ENCODE assay signal across 8 mouse cellular contexts in genomic region chr4:124861283-124862188, GRCm38 (mm10). TPM values are rescaled to one million over a fixed set of nuclear protein-coding genes. Genes with fewer than 3 reads are reported as not detected.
A peak's percentile ranks its signal among the peaks of the same experiment; 100 is the strongest.
DNase-seq lines count a peak whose midpoint lies in the region; ATAC-seq and TF ChIP-seq lines count a peak whose summit lies in the region.

TSS of gene Maneal (minus strand) at chr4:124862171.

- peak; percentile 57 for ATAC-seq in hindbrain, postnatal 0 days
- peak; percentile 28 for ATAC-seq in midbrain, embryonic 11.5 days (ENCODE audit: low FRiP score)

- TF ChIP-seq CTCF in hindbrain, postnatal 0 days (IDR thresholded peaks at IDR 0.05; ENCODE audit: low read depth) = no peak

- peak within 1 kb of the TSS; percentile 67 for H3K9ac ChIP-seq in hindbrain, postnatal 0 days (replicated peaks; ENCODE audit: low read length)
- peak within 1 kb of the TSS; percentile 87 for H3K9ac ChIP-seq in midbrain, embryonic 11.5 days (ENCODE audit: low read length)

- peak within 1 kb of the TSS; percentile 82 for H3K4me2 ChIP-seq in hindbrain, postnatal 0 days (ENCODE audit: low read depth, low read length)
- peak within 1 kb of the TSS; percentile 88 for H3K4me2 ChIP-seq in midbrain, embryonic 11.5 days

- H3K9me3 ChIP-seq in hindbrain, postnatal 0 days (ENCODE audit: low read length) = no peaks in the 10 kb centered on the region
- no peaks in the 10 kb centered on the region for H3K9me3 ChIP-seq in midbrain, embryonic 11.5 days (ENCODE audit: control insufficient read depth, low read length)

- peaks cover 14% of the 10 kb centered on the region for H3K36me3 ChIP-seq in hindbrain, postnatal 0 days (ENCODE audit: insufficient read depth, low read length)
- H3K36me3 ChIP-seq in midbrain, embryonic 11.5 days (ENCODE audit: control insufficient read depth, insufficient read depth, low read length) = peaks cover 5% of the 10 kb centered on the region; the same call in 1 of the 2 replicates

- WGBS in hindbrain, postnatal 0 days = 2% methylated on average over 75 of the region's 77 CpGs
- 2% methylated on average over 76 of the region's 77 CpGs for WGBS in midbrain, embryonic 11.5 days

- peak within 1 kb of the TSS; percentile 55 for H3K4me3 ChIP-seq in hindbrain, postnatal 0 days (ENCODE audit: low read length)
- peak within 1 kb of the TSS; percentile 70 for H3K4me3 ChIP-seq in midbrain, embryonic 11.5 days (ENCODE audit: low read depth, low read length)

- H3K4me1 ChIP-seq in hindbrain, postnatal 0 days (ENCODE audit: insufficient read depth, low read length) = peaks cover 13% of the 10 kb centered on the region
- peaks cover 15% of the 10 kb centered on the region for H3K4me1 ChIP-seq in midbrain, embryonic 11.5 days (ENCODE audit: control insufficient read depth, insufficient read depth, low read length)

- H3K27me3 ChIP-seq in hindbrain, postnatal 0 days (ENCODE audit: insufficient read depth, low read length) = no peaks in the 10 kb centered on the region
- no peaks in the 10 kb centered on the region for H3K27me3 ChIP-seq in midbrain, embryonic 11.5 days (ENCODE audit: control insufficient read depth, insufficient read depth, low read length)

- DNase-seq in cerebellum, postnatal 10 days = peak; percentile 57 to 65
- DNase-seq in cerebellum, adult 9-10 months = no peak
- DNase-seq in right cerebral cortex, adult 18-20 months = peak; percentile 42
- no peak for DNase-seq in right cerebral cortex, postnatal 36 days (ENCODE audit: low spot score in 2 of 2)
- DNase-seq in hindbrain, postnatal 0 days (ENCODE audit: low spot score) = peak; percentile 48
- DNase-seq in midbrain, embryonic 11.5 days (ENCODE audit: low spot score, missing footprints) = peak; percentile 91
- DNase-seq in B cell, adult 2 months = no peak
- no peak for DNase-seq in thymus, postnatal 25 days

- peak within 1 kb of the TSS; percentile 71 for H3K27ac ChIP-seq in hindbrain, postnatal 0 days
- H3K27ac ChIP-seq in midbrain, embryonic 11.5 days (ENCODE audit: low read depth, low read length) = peak within 1 kb of the TSS; percentile 20; the same call in 1 of the 2 replicates

RNA-seq across cellular contexts. Expression of gene Maneal, which starts in this region (rescaled TPM):
- total RNA-seq in hindbrain, postnatal 0 days (2014; rRNA removed) = 52.3 and 56.9 TPM in 2 replicates
- 9.4 and 9.6 TPM in 2 replicates for polyA plus RNA-seq in hindbrain, postnatal 0 days (2015; fragmentation: Nextera tagmentation; extraction: Ambion mirVana)
- polyA plus RNA-seq in midbrain, embryonic 11.5 days (2014; fragmentation: Nextera tagmentation; extraction: Ambion mirVana) = 10.2 and 11.5 TPM in 2 replicates

Comparison
In these comparisons a context has a peak if more than half of its experiments do, and no peak if none do; other contexts are left out.
1. DNase-seq: peak in cerebellum, postnatal 10 days (2 of 2), right cerebral cortex, adult 18-20 months (single experiment), hindbrain, postnatal 0 days (single experiment) and midbrain, embryonic 11.5 days (single experiment); none in cerebellum, adult 9-10 months (single experiment), right cerebral cortex, postnatal 36 days (0 of 2), B cell, adult 2 months (0 of 2) and thymus, postnatal 25 days (single experiment).